ENCODE assay signal across 8 mouse cellular contexts in the genomic region with DNA sequence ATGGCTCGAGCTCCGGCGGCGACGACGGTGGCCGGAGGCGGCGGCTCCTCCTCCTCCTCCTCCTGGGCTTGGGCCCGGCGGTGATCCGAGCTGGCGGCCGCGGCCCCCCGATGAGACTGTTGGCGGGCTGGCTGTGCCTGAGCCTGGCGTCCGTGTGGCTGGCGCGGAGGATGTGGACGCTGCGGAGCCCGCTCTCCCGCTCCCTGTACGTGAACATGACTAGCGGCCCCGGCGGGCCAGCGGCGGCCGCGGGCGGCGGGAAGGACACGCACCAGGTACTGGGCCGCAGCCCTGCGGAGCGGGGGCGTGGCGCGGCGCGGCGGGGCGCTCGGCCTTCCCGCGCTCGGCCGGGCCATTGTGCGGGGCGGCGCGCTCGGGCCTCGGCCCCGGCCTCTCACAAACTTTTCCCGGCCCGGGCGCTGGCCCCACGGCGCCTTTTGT. TPM values are rescaled to one million over a fixed set of nuclear protein-coding genes. Genes with fewer than 3 reads are reported as not detected.
DNase-seq lines count a peak whose midpoint lies in the region; ATAC-seq and TF ChIP-seq lines count a peak whose summit lies in the region.

No protein-coding gene starts in this region.

- 0% methylated on average over 49 of the region's 63 CpGs for WGBS in heart, embryonic 12.5 days
- 3% methylated on average over 40 of the region's 63 CpGs for WGBS in forebrain, postnatal 0 days
- 0% methylated on average over 50 of the region's 63 CpGs for WGBS in limb, embryonic 13.5 days
- under 1% methylated on average over 38 of the region's 63 CpGs for whole genome bisulfite sequencing in neural tube, embryonic 13.5 days

- peak overlapping the region; percentile 90 for H3K27ac ChIP-seq in heart, embryonic 12.5 days (ENCODE audit: poor library complexity, severe bottlenecking)
- H3K27ac ChIP-seq in bone marrow macrophage, adult 2 months (ENCODE audit: insufficient read depth, low read depth, low read length) = peak overlapping the region; percentile 52
- peak overlapping the region; percentile 94 for H3K27ac ChIP-seq in forebrain, postnatal 0 days (ENCODE audit: low read depth, low read length)
- peak overlapping the region; percentile 97 for H3K27ac ChIP-seq in limb, embryonic 13.5 days
- H3K27ac ChIP-seq in neural tube, embryonic 13.5 days (replicated peaks) = peak overlapping the region; percentile 99

- H3K27me3 ChIP-seq in heart, embryonic 12.5 days (replicated peaks) = peaks cover 23% of the 10 kb centered on the region
- no peaks in the 10 kb centered on the region for H3K27me3 ChIP-seq in C2C12 (ENCODE audit: control insufficient read depth, insufficient read depth, insufficient read length)
- H3K27me3 ChIP-seq in forebrain, postnatal 0 days (ENCODE audit: insufficient read depth, low read length) = 0 out of 2 replicates have a peak, but pooled peaks cover 4% of the 10 kb centered on the region
- peaks cover 6% of the 10 kb centered on the region; the same call in 1 of the 2 replicates for H3K27me3 ChIP-seq in limb, embryonic 13.5 days
- H3K27me3 ChIP-seq in neural tube, embryonic 13.5 days = peaks cover 22% of the 10 kb centered on the region

- peak; percentile 83 for ATAC-seq in heart, embryonic 12.5 days (ENCODE audit: insufficient number of reproducible peaks, low FRiP score)
- peak; percentile 68 for ATAC-seq in forebrain, postnatal 0 days
- ATAC-seq in limb, embryonic 13.5 days (ENCODE audit: low FRiP score, low read depth) = peak; percentile 73
- ATAC-seq in neural tube, embryonic 13.5 days (ENCODE audit: low read depth) = peak; percentile 89

- H3K9me3 ChIP-seq in heart, embryonic 12.5 days (replicated peaks) = no peaks in the 10 kb centered on the region
- H3K9me3 ChIP-seq in forebrain, postnatal 0 days (ENCODE audit: low read length) = no peaks in the 10 kb centered on the region
- no peaks in the 10 kb centered on the region for H3K9me3 ChIP-seq in limb, embryonic 13.5 days
- H3K9me3 ChIP-seq in neural tube, embryonic 13.5 days = no peaks in the 10 kb centered on the region

- peak overlapping the region; percentile 90 for H3K4me3 ChIP-seq in heart, embryonic 12.5 days
- peak overlapping the region; percentile 68 for H3K4me3 ChIP-seq in C2C12 (ENCODE audit: insufficient read depth, poor library complexity, severe bottlenecking)
- peak overlapping the region; percentile 96 for H3K4me3 ChIP-seq in bone marrow macrophage, adult 2 months (ENCODE audit: insufficient read depth, low read length)
- peak overlapping the region; percentile 96 for H3K4me3 ChIP-seq in forebrain, postnatal 0 days (ENCODE audit: low read depth, low read length)
- peak overlapping the region; percentile 84 for H3K4me3 ChIP-seq in limb, embryonic 13.5 days
- peak overlapping the region; percentile 96 for H3K4me3 ChIP-seq in neural tube, embryonic 13.5 days

- H3K9ac ChIP-seq in heart, embryonic 12.5 days = peak overlapping the region; percentile 99
- peak overlapping the region; percentile 96 for H3K9ac ChIP-seq in forebrain, postnatal 0 days
- H3K9ac ChIP-seq in limb, embryonic 13.5 days = peak overlapping the region; percentile 96
- H3K9ac ChIP-seq in neural tube, embryonic 13.5 days = peak overlapping the region; percentile 98

- intact Hi-C loops in gastrocnemius, postnatal 36 days (cut with DNase I) = loop anchor here (5.0 to 10.0 kb wide), 3 partner anchors 52 to 200 kb away; partner anchors contain the start of genes Cdr2 and Mfsd13b

- DNase-seq in heart, postnatal 4 days = no peak
- no peak for DNase-seq in forebrain, postnatal 0 days
- DNase-seq in gastrocnemius, postnatal 36 days = no peak

- TF ChIP-seq POLR2A in bone marrow macrophage, adult 2 months (IDR thresholded peaks at IDR 0.05; ENCODE audit: borderline replicate concordance, low read depth, low read length) = no peak

- H3K79me3 ChIP-seq in C2C12 (ENCODE audit: low read depth) = peaks cover 44% of the 10 kb centered on the region

- peaks cover 21% of the 10 kb centered on the region for H3K4me1 ChIP-seq in heart, embryonic 12.5 days (replicated peaks)
- H3K4me1 ChIP-seq in bone marrow macrophage, adult 2 months (ENCODE audit: control insufficient read depth, insufficient read depth, low read length) = peaks cover 15% of the 10 kb centered on the region
- H3K4me1 ChIP-seq in forebrain, postnatal 0 days (ENCODE audit: insufficient read depth) = peaks cover 8% of the 10 kb centered on the region
- peaks cover 37% of the 10 kb centered on the region for H3K4me1 ChIP-seq in limb, embryonic 13.5 days
- peaks cover 45% of the 10 kb centered on the region for H3K4me1 ChIP-seq in neural tube, embryonic 13.5 days (replicated peaks)

- peak overlapping the region; percentile 88 for H3K4me2 ChIP-seq in heart, embryonic 12.5 days
- H3K4me2 ChIP-seq in forebrain, postnatal 0 days (ENCODE audit: low read depth) = peak overlapping the region; percentile 73
- H3K4me2 ChIP-seq in limb, embryonic 13.5 days (replicated peaks) = peak overlapping the region; percentile 81
- H3K4me2 ChIP-seq in neural tube, embryonic 13.5 days = peak overlapping the region; percentile 83

- H3K36me3 ChIP-seq in heart, embryonic 12.5 days = no peaks in the 10 kb centered on the region
- no peaks in the 10 kb centered on the region for H3K36me3 ChIP-seq in C2C12 (ENCODE audit: control insufficient read depth, insufficient read depth)
- H3K36me3 ChIP-seq in forebrain, postnatal 0 days (ENCODE audit: insufficient read depth) = no peaks in the 10 kb centered on the region
- H3K36me3 ChIP-seq in limb, embryonic 13.5 days = no peaks in the 10 kb centered on the region
- H3K36me3 ChIP-seq in neural tube, embryonic 13.5 days = no peaks in the 10 kb centered on the region

- H3ac ChIP-seq in C2C12 (ENCODE audit: control insufficient read depth, insufficient read length, low read depth) = peak overlapping the region; percentile 94

- H3K79me2 ChIP-seq in C2C12 (ENCODE audit: control insufficient read depth, insufficient read depth) = peaks cover 48% of the 10 kb centered on the region

- no peak for TF ChIP-seq CTCF in C2C12 (IDR thresholded peaks at IDR 0.05; ENCODE audit: control insufficient read depth, insufficient read depth, insufficient read length)
- no peak for TF ChIP-seq CTCF in bone marrow macrophage, adult 2 months (IDR thresholded peaks at IDR 0.05; ENCODE audit: low read depth, low read length)
- no peak for TF ChIP-seq CTCF in forebrain, postnatal 0 days (IDR thresholded peaks at IDR 0.05; ENCODE audit: low read depth)

RNA-seq across cellular contexts. Expression of gene Mettl9, which starts 0.5 kb away (rescaled TPM):
- polyA plus RNA-seq in heart, embryonic 12.5 days (2016; fragmentation: Nextera tagmentation; extraction: Ambion mirVana) = 116 TPM in 2 replicates
- total RNA-seq in heart, postnatal 4 days (2021) = 100 to 1,000 TPM; 127 TPM
- polyA plus RNA-seq in C2C12 (2012; fragmentation: generic; extraction: Trizol) = 50.0 TPM
- 40.7 and 43.4 TPM in 2 replicates for polyA plus RNA-seq in bone marrow macrophage, adult 2 months (2012; ENCODE audit: insufficient read depth, insufficient read length, missing spikeins)
- 118 and 147 TPM in 2 replicates for total RNA-seq in forebrain, postnatal 0 days (2014; rRNA removed)
- 154 and 159 TPM in 2 replicates for polyA plus RNA-seq in forebrain, postnatal 0 days (2015; fragmentation: Nextera tagmentation; extraction: Ambion mirVana)
- 243 and 247 TPM in 2 replicates for polyA plus RNA-seq in limb, embryonic 13.5 days (2015; fragmentation: Nextera tagmentation; extraction: Ambion mirVana)
- polyA plus RNA-seq in neural tube, embryonic 13.5 days (2015; fragmentation: Nextera tagmentation; extraction: Ambion mirVana) = 190 and 205 TPM in 2 replicates
- 10 to 100 TPM; 18.5 to 19.7 TPM for total RNA-seq in gastrocnemius, postnatal 36 days (2021)

RNA-seq across cellular contexts. Expression of gene Igsf6, which starts 39.7 kb away (rescaled TPM):
- 0.50 and 1.0 TPM in 2 replicates for polyA plus RNA-seq in heart, embryonic 12.5 days (2016; fragmentation: Nextera tagmentation; extraction: Ambion mirVana)
- under 1 TPM; 0.48 to 0.81 TPM for total RNA-seq in heart, postnatal 4 days (2021)
- polyA plus RNA-seq in C2C12 (2012; fragmentation: generic; extraction: Trizol) = 0.04 TPM
- 188 and 191 TPM in 2 replicates for polyA plus RNA-seq in bone marrow macrophage, adult 2 months (2012; ENCODE audit: insufficient read depth, insufficient read length, missing spikeins)
- total RNA-seq in forebrain, postnatal 0 days (2014; rRNA removed) = 0.77 and 1.00 TPM in 2 replicates
- 0.43 and 0.74 TPM in 2 replicates for polyA plus RNA-seq in forebrain, postnatal 0 days (2015; fragmentation: Nextera tagmentation; extraction: Ambion mirVana)
- polyA plus RNA-seq in limb, embryonic 13.5 days (2015; fragmentation: Nextera tagmentation; extraction: Ambion mirVana) = 1.3 and 1.7 TPM in 2 replicates
- 1.1 and 1.2 TPM in 2 replicates for polyA plus RNA-seq in neural tube, embryonic 13.5 days (2015; fragmentation: Nextera tagmentation; extraction: Ambion mirVana)
- total RNA-seq in gastrocnemius, postnatal 36 days (2021) = under 1 TPM; 0.18 to 0.49 TPM

RNA-seq across cellular contexts. Expression of gene Otoa, which starts 46.7 kb away (rescaled TPM):
- 0.26 TPM in 1 of 2 replicates, not detected in the other for polyA plus RNA-seq in heart, embryonic 12.5 days (2016; fragmentation: Nextera tagmentation; extraction: Ambion mirVana)
- 1 to 10 TPM; 5.0 to 5.5 TPM for total RNA-seq in heart, postnatal 4 days (2021)
- 0.12 TPM for polyA plus RNA-seq in C2C12 (2012; fragmentation: generic; extraction: Trizol)
- polyA plus RNA-seq in bone marrow macrophage, adult 2 months (2012; ENCODE audit: insufficient read depth, insufficient read length, missing spikeins) = not detected in 2 replicates
- 0.31 and 0.48 TPM in 2 replicates for total RNA-seq in forebrain, postnatal 0 days (2014; rRNA removed)
- 0.16 and 0.33 TPM in 2 replicates for polyA plus RNA-seq in forebrain, postnatal 0 days (2015; fragmentation: Nextera tagmentation; extraction: Ambion mirVana)
- polyA plus RNA-seq in limb, embryonic 13.5 days (2015; fragmentation: Nextera tagmentation; extraction: Ambion mirVana) = 0.13 and 0.18 TPM in 2 replicates
- 0.11 and 0.18 TPM in 2 replicates for polyA plus RNA-seq in neural tube, embryonic 13.5 days (2015; fragmentation: Nextera tagmentation; extraction: Ambion mirVana)
- under 1 TPM; 0.20 to 0.28 TPM for total RNA-seq in gastrocnemius, postnatal 36 days (2021)

RNA-seq across cellular contexts. Expression of gene Mfsd13b, which starts 52.4 kb away (rescaled TPM):
- polyA plus RNA-seq in heart, embryonic 12.5 days (2016; fragmentation: Nextera tagmentation; extraction: Ambion mirVana) = 0.43 and 0.45 TPM in 2 replicates
- not detected for total RNA-seq in heart, postnatal 4 days (2021)
- polyA plus RNA-seq in C2C12 (2012; fragmentation: generic; extraction: Trizol) = not detected
- polyA plus RNA-seq in bone marrow macrophage, adult 2 months (2012; ENCODE audit: insufficient read depth, insufficient read length, missing spikeins) = 3.3 TPM in 1 of 2 replicates, not detected in the other
- 0.48 TPM in 1 of 2 replicates, not detected in the other for total RNA-seq in forebrain, postnatal 0 days (2014; rRNA removed)
- 0.21 and 0.53 TPM in 2 replicates for polyA plus RNA-seq in forebrain, postnatal 0 days (2015; fragmentation: Nextera tagmentation; extraction: Ambion mirVana)
- 0.25 TPM in 1 of 2 replicates, not detected in the other for polyA plus RNA-seq in limb, embryonic 13.5 days (2015; fragmentation: Nextera tagmentation; extraction: Ambion mirVana)
- 0.45 TPM in 1 of 2 replicates, not detected in the other for polyA plus RNA-seq in neural tube, embryonic 13.5 days (2015; fragmentation: Nextera tagmentation; extraction: Ambion mirVana)
- total RNA-seq in gastrocnemius, postnatal 36 days (2021) = not detected

RNA-seq across cellular contexts. Expression of gene Cdr2, which starts 52.6 kb away (rescaled TPM):
- 16.1 and 17.8 TPM in 2 replicates for polyA plus RNA-seq in heart, embryonic 12.5 days (2016; fragmentation: Nextera tagmentation; extraction: Ambion mirVana)
- total RNA-seq in heart, postnatal 4 days (2021) = 10 to 100 TPM; 20.7 to 29.2 TPM
- polyA plus RNA-seq in C2C12 (2012; fragmentation: generic; extraction: Trizol) = 19.3 TPM
- polyA plus RNA-seq in bone marrow macrophage, adult 2 months (2012; ENCODE audit: insufficient read depth, insufficient read length, missing spikeins) = 4.9 and 6.1 TPM in 2 replicates
- 20.2 and 21.2 TPM in 2 replicates for total RNA-seq in forebrain, postnatal 0 days (2014; rRNA removed)
- polyA plus RNA-seq in forebrain, postnatal 0 days (2015; fragmentation: Nextera tagmentation; extraction: Ambion mirVana) = 5.4 and 5.8 TPM in 2 replicates
- 13.3 and 13.9 TPM in 2 replicates for polyA plus RNA-seq in limb, embryonic 13.5 days (2015; fragmentation: Nextera tagmentation; extraction: Ambion mirVana)
- polyA plus RNA-seq in neural tube, embryonic 13.5 days (2015; fragmentation: Nextera tagmentation; extraction: Ambion mirVana) = 15.2 and 16.0 TPM in 2 replicates
- total RNA-seq in gastrocnemius, postnatal 36 days (2021) = 1 to 10 TPM; 2.8 to 3.0 TPM

Comparison
In these comparisons a context has a peak if more than half of its experiments do, and no peak if none do; other contexts are left out.
1. RNA of gene Igsf6, which starts 39.7 kb away (polyA plus RNA-seq): 188 to 191 TPM in bone marrow macrophage, adult 2 months; 1.3 to 1.7 TPM in limb, embryonic 13.5 days, 1.1 to 1.2 TPM in neural tube, embryonic 13.5 days, 0.43 to 0.74 TPM in forebrain, postnatal 0 days, 0.50 to 1.0 TPM in heart, embryonic 12.5 days and 0.04 TPM in C2C12 (single experiment); every median in the first group is over 10 times any median in the second.
2. Peak in every context shown above with its lines, with median percentiles within 50 percentile points of each other: ATAC-seq, H3K27ac ChIP-seq, H3K4me2 ChIP-seq, H3K4me3 ChIP-seq and H3K9ac ChIP-seq.